Mouse (Mus musculus): ENCODE data around the gene Parg. TPM values are rescaled to one million over a fixed set of nuclear protein-coding genes. Genes with fewer than 3 reads are reported as not detected.
A peak's percentile ranks its signal among the peaks of the same experiment; 100 is the strongest.

Gene Parg
- total and polyA plus RNA-seq, 3 experiments = 32.6 to 43.8 TPM; not detected in 1

DNA sequence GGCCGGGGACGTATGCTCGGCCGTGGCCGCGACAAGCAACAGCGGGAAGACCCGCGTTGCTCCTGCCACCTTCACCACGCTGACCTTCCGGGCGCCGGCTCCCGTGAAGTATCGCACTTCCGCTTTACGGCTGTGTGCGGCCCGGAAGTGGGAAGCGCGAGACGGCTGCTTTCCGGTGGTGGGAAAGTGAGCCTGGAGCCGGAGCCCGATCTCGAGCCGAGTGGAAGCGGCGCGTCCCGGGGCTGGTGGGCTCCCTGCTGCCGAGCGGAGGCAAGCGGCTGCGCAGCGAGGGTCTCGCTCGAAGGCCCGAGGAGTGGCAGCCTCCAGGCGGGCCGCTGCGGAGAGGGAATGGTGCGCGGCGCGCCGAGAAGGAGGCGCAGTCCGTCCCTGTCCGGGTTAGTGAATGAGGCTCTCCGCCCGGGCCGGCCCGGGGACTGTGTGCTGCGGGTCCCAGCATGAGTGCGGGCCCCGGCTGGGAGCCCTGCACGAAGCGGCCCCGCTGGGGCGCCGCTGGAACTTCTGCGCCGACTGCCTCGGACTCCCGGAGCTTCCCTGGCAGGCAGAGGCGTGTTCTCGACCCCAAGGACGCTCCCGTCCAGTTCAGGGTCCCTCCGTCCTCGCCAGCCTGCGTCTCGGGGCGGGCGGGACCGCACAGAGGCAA, at the start of gene Parg, which contains the start of gene Timm23 (continued):
- TF ChIP-seq HCFC1 (IDR thresholded peaks at IDR 0.05; ENCODE audit: low read depth, low read length) (peak; percentile 90), MEF2A (IDR thresholded peaks at IDR 0.05; ENCODE audit: extremely low read depth, insufficient replicate concordance, low read depth, low read length, poor library complexity, severe bottlenecking) (no peak), TAL1 (IDR thresholded peaks at IDR 0.05; ENCODE audit: low read length) (no peak)

DNA sequence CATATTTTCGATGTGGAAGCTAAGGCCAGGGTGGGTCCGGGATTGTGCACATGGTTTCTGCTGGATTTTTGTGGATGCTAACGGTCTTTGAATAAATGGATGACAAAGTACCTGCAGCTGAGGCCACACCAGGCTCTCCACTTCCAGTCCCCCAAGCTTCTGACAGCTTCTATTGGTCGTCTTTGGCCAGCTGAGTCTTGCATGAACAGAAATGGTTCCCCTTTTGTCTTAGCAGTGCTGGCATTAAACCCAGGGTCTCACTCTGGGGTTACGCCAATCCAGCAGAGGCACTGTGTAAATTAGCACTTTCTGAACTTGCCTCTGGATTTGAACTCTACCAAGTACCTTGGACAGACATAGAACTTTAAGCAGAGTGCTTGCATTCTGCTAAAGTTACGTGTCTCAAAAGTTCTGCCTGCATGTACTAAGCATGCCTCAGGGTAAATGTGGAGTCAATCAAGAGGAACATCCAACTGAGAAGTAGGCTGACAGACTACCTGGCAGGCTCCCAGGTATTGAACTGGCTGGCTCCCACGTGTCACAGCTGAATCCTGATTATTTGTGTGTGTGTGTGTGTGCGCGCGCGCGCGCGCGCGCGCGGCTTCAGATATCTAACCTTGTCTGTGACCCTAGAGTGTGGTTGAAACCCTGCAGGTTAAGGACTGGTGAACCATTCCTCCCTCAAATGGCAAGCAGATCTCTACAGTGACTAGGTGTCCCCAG, 49.3 kb upstream of the Parg start:
- TF ChIP-seq UBTF (IDR thresholded peaks at IDR 0.05; ENCODE audit: borderline replicate concordance, insufficient read depth, low read depth, low read length) (no peak), ETS1 (IDR thresholded peaks at IDR 0.05; ENCODE audit: low read depth, low read length) (no peak), RCOR1 (IDR thresholded peaks at IDR 0.05; ENCODE audit: low read depth, low read length) (no peak), CTCF (IDR thresholded peaks at IDR 0.05 in 2 of 3, conservative IDR thresholded peaks at IDR 0.05 in 1 of 3; ENCODE audit: control insufficient read depth in 1 of 3, insufficient read depth in 1 of 3, low read depth in 2 of 3, low read length in 3 of 3, poor library complexity in 1 of 3, severe bottlenecking in 1 of 3) (no peak), MEF2A (IDR thresholded peaks at IDR 0.05; ENCODE audit: extremely low read depth, insufficient replicate concordance, low read depth, low read length, poor library complexity, severe bottlenecking) (no peak), USF1 (IDR thresholded peaks at IDR 0.05; ENCODE audit: low read depth, low read length) (no peak), MYB (IDR thresholded peaks at IDR 0.05; ENCODE audit: low read depth, low read length) (no peak), POLR2AphosphoS2 (IDR thresholded peaks at IDR 0.05; ENCODE audit: low read length) (no peak), ZKSCAN1 (IDR thresholded peaks at IDR 0.05; ENCODE audit: low read depth, low read length) (no peak), USF2 (IDR thresholded peaks at IDR 0.05; ENCODE audit: borderline replicate concordance in 1 of 2, insufficient read depth in 1 of 2, low read depth in 1 of 2, low read length in 2 of 2) (no peak), POLR2AphosphoS5 (IDR thresholded peaks at IDR 0.05; ENCODE audit: borderline replicate concordance, low read depth, low read length) (no peak), GATA1 (IDR thresholded peaks at IDR 0.05; ENCODE audit: low read depth, low read length) (no peak), TCF12 (IDR thresholded peaks at IDR 0.05; ENCODE audit: low read depth, low read length) (no peak), NELFE (IDR thresholded peaks at IDR 0.05; ENCODE audit: low read depth, low read length) (no peak), MXI1 (IDR thresholded peaks at IDR 0.05; ENCODE audit: low read depth, low read length) (no peak), POLR2A (IDR thresholded peaks at IDR 0.05; ENCODE audit: control insufficient read depth in 1 of 2, insufficient read depth in 1 of 2, low read depth in 1 of 2, low read length in 2 of 2, poor library complexity in 1 of 2) (no peak), ZNF384 (IDR thresholded peaks at IDR 0.05; ENCODE audit: low read depth, low read length) (no peak)
- no peak overlapping the region for H3K4me3 ChIP-seq (ENCODE audit: control insufficient read depth in 1 of 2, insufficient read depth in 1 of 2, low read depth in 2 of 2, low read length in 2 of 2)

More for the DNA sequence above, 49.3 kb upstream of the Parg start:
- no peaks in the 10 kb centered on the region for H3K27me3 ChIP-seq (ENCODE audit: control insufficient read depth in 1 of 2, insufficient read depth in 2 of 2, low read length in 2 of 2)
- H3K9me3 ChIP-seq (replicated peaks; ENCODE audit: insufficient read depth, low read length) = no peaks in the 10 kb centered on the region
- no peak overlapping the region for H3K9ac ChIP-seq (ENCODE audit: control insufficient read depth, low read depth, low read length, poor library complexity, severe bottlenecking)
- H3K27ac ChIP-seq (ENCODE audit: control insufficient read depth, low read depth, low read length) = no peak overlapping the region
- no peak for DNase-seq (ENCODE audit: low read depth, low spot score)
- H3K36me3 ChIP-seq (ENCODE audit: control insufficient read depth in 1 of 2, insufficient read depth in 2 of 2, low read length in 2 of 2) = no peaks in the 10 kb centered on the region
- no peaks in the 10 kb centered on the region for H3K4me1 ChIP-seq (ENCODE audit: control insufficient read depth in 1 of 2, insufficient read depth in 2 of 2, low read length in 2 of 2)
- no peaks in the 10 kb centered on the region for H3K79me2 ChIP-seq (ENCODE audit: control insufficient read depth, insufficient read depth, low read length, poor library complexity)

All from MEL (cell line).